Mouse (Mus musculus) bone marrow, adult 2 months (tissue): Measurements from ENCODE around the gene Faap24.

Experiments
- CTCF ChIP-seq: fragments of 200-500 bp; IDR thresholded peaks from 2 replicates; pipeline ENCODE4 v1.5.1; 2011; ENCODE audit warnings: low read length, control low read depth; ENCODE audit not compliant: control insufficient read depth, insufficient read depth
- POLR2A ChIP-seq: fragments of 200-500 bp; IDR thresholded peaks from 2 replicates; pipeline ENCODE4 v1.6.1; 2011; ENCODE audit warnings: low read depth, mild to moderate bottlenecking, control low read depth, low read length, borderline replicate concordance; ENCODE audit not compliant: control insufficient read depth

GRCm38 (mm10) chr7:35376623-35377022 is 20.0 kb downstream of the Faap24 start:
- TF ChIP-seq POLR2A, result no peak
- no peak for TF ChIP-seq CTCF
